Mouse (Mus musculus) heart, adult 2 months (tissue): ENCODE results near the gene Zbtb22.

Source experiments
- CTCF ChIP-seq: fragments of 200-600 bp; IDR thresholded peaks from 2 replicates; pipeline ENCODE4 v1.8.1; 2022; ENCODE audit warnings: antibody characterized with exemption, mild to moderate bottlenecking, moderate library complexity
- POLR2A ChIP-seq: fragments of 200-500 bp; IDR thresholded peaks from 2 replicates; pipeline ENCODE4 v1.6.1; 2011; ENCODE audit warnings: mild to moderate bottlenecking, low read depth, low read length, control low read depth; ENCODE audit not compliant: insufficient read depth

- TF ChIP-seq POLR2A, result no peak
- TF ChIP-seq CTCF, result no peak
These were observed 23.3 kb upstream of the Zbtb22 start for GRCm38 (mm10) chr17:33892429-33892828.
